Mouse (Mus musculus) heart, postnatal 0 days (tissue): ENCODE measurements around the gene Crygb. TPM values are rescaled to one million over a fixed set of nuclear protein-coding genes. Genes with fewer than 3 reads are reported as not detected.
"Not testable (repeated sequence)": the region's sequence is repeated elsewhere in the genome, so short reads cannot be mapped to it uniquely, and the experiment has no call there.

Experiments
- ATAC-seq: fragments of 200-750 bp; cut with Nextera tagmentation; 2 replicates; pipeline ENCODE4 v1.8.0; 2017; ENCODE audit warnings: low read depth, moderate number of reproducible peaks, moderate library complexity; ENCODE audit not compliant: insufficient read depth
- DNase-seq: peaks from one replicate; pipeline ENCODE4 v3.0.0-alpha.2; 2016; ENCODE audit warnings: low spot score
- H3K27ac ChIP-seq: fragments of 300-500 bp; sonication (generic); 2 replicates; pipeline ENCODE4 v1.5.1; 2014; ENCODE audit warnings: low read depth, mild to moderate bottlenecking
- H3K27me3 ChIP-seq: fragments of 300-500 bp; sonication (generic); 2 replicates; pipeline ENCODE4 v1.6.1; 2014; ENCODE audit warnings: low read length, mixed read lengths; ENCODE audit not compliant: control insufficient read depth, insufficient read depth
- H3K36me3 ChIP-seq: fragments of 300-500 bp; sonication (generic); replicated peaks from 2 replicates; pipeline ENCODE4 v1.6.1; 2014; ENCODE audit warnings: low read length, mixed read lengths; ENCODE audit not compliant: control insufficient read depth, insufficient read depth
- H3K4me1 ChIP-seq: fragments of 300-500 bp; sonication (generic); 2 replicates; pipeline ENCODE4 v1.6.1; 2014; ENCODE audit warnings: antibody characterized with exemption; ENCODE audit not compliant: control insufficient read depth, insufficient read depth
- H3K4me2 ChIP-seq: fragments of 300-500 bp; sonication (generic); 2 replicates; pipeline ENCODE4 v1.6.1; 2014; ENCODE audit warnings: low read depth, mild to moderate bottlenecking, low read length, moderate library complexity
- H3K4me3 ChIP-seq: fragments of 300-500 bp; sonication (generic); 2 replicates; pipeline ENCODE4 v1.5.1; 2014; ENCODE audit warnings: low read depth, low read length
- H3K9ac ChIP-seq: fragments of 300-500 bp; sonication (generic); replicated peaks from 2 replicates; pipeline ENCODE4 v1.6.1; 2014; ENCODE audit warnings: low read depth, low read length, mixed read lengths
- H3K9me3 ChIP-seq: fragments of 300-500 bp; sonication (generic); replicated peaks from 2 replicates; pipeline ENCODE4 v1.6.1; 2016; ENCODE audit warnings: low read length; ENCODE audit not compliant: control insufficient read depth
- CTCF ChIP-seq: IDR thresholded peaks from 2 replicates; pipeline ENCODE4 v1.5.1; 2016; ENCODE audit warnings: antibody characterized with exemption, control low read depth, low read depth
- EP300 ChIP-seq: IDR thresholded peaks from 2 replicates; pipeline ENCODE4 v1.6.1; 2016; ENCODE audit warnings: antibody characterized with exemption, low read depth
- WGBS: fragments of 180-500 bp; shearing (Covaris S2); extraction: QIAGEN DNeasy Blood & Tissue Kit; methylation state at CpG from one replicate; pipeline ENCODE4 v1.1.7; 2014; 5-methylcytosine and 5-hydroxymethylcytosine counted together
- polyA plus RNA-seq: library from polyadenylated mRNA; unstranded; fragments of >200 nt; fragmentation: Nextera tagmentation; extraction: Ambion mirVana; gene quantifications from 2 replicates; pipeline ENCODE4 v1.2.1, GENCODE M21; 2015
- total RNA-seq: library from RNA; depleted of rRNA; stranded (reverse); fragments of >200 nt; gene quantifications from 2 replicates; pipeline ENCODE4 v1.2.3, GENCODE M21; 2014; ENCODE audit warnings: low replicate concordance

Crygb gene
- total and polyA plus RNA-seq, 2 experiments from 2014 or later = 0.31 TPM; not detected in 1

- 84% methylated on average over 8 of the region's 8 CpGs for WGBS
- no peaks in the 10 kb centered on the region for H3K4me1 ChIP-seq
- no peak for TF ChIP-seq EP300
- no peak for TF ChIP-seq CTCF
- no peak within 1 kb of the TSS for H3K27ac ChIP-seq
- no peak for DNase-seq
- no peaks in the 10 kb centered on the region for H3K9me3 ChIP-seq
- no peak within 1 kb of the TSS for H3K4me3 ChIP-seq
- no peaks in the 10 kb centered on the region for H3K36me3 ChIP-seq
- ATAC-seq = no peak
- H3K9ac ChIP-seq = no peak within 1 kb of the TSS
- no peak within 1 kb of the TSS for H3K4me2 ChIP-seq
- no peaks in the 10 kb centered on the region for H3K27me3 ChIP-seq
Observed at GRCm38 (mm10) chr1:65063352-65063751, 18.7 kb downstream of the Crygb start, which contains the start of gene Crygd. TSS of gene Crygd (minus strand) at chr1:65063452.

- Histone ChIP-seq H3K36me3 (no peaks in the 10 kb centered on the region), H3K27me3 (no peaks in the 10 kb centered on the region), H3K9ac (no peak overlapping the region), H3K4me1 (no peaks in the 10 kb centered on the region), H3K27ac (no peak overlapping the region), H3K4me3 (no peak overlapping the region), H3K9me3 (no peaks in the 10 kb centered on the region), H3K4me2 (no peak overlapping the region)
- DNase-seq = no peak
- WGBS = 11% methylated on average over 2 of the region's 2 CpGs
- ATAC-seq = no peak
- no peak for TF ChIP-seq EP300
- TF ChIP-seq CTCF = no peak
Observed at GRCm38 (mm10) chr1:65052140-65052539, 29.9 kb downstream of the Crygb start.

GRCm38 (mm10) chr1:65051696-65052095 lies 30.4 kb downstream of the Crygb start:
- no peak for DNase-seq
- Histone ChIP-seq H3K4me1 (no peaks in the 10 kb centered on the region), H3K27ac (no peak overlapping the region), H3K4me2 (no peak overlapping the region), H3K27me3 (no peaks in the 10 kb centered on the region), H3K36me3 (no peaks in the 10 kb centered on the region), H3K9me3 (no peaks in the 10 kb centered on the region), H3K9ac (no peak overlapping the region), H3K4me3 (no peak overlapping the region)
- WGBS = 55% methylated on average over 7 of the region's 7 CpGs
- no peak for TF ChIP-seq CTCF
- TF ChIP-seq EP300 = no peak
- no peak for ATAC-seq

GRCm38 (mm10) chr1:65050952-65051351 lies 31.1 kb downstream of the Crygb start, which contains the start of gene Cryge:
TSS of gene Cryge (minus strand) at chr1:65051149.
- not testable (repeated sequence) for H3K4me1 ChIP-seq, DNase-seq, H3K27me3 ChIP-seq, H3K9me3 ChIP-seq, ATAC-seq, H3K27ac ChIP-seq, H3K9ac ChIP-seq, H3K4me2 ChIP-seq, H3K36me3 ChIP-seq, H3K4me3 ChIP-seq
- 77% methylated on average over 10 of the region's 12 CpGs for WGBS

GRCm38 (mm10) chr1:65048781-65049180 lies 33.3 kb downstream of the Crygb start:
- no peak for DNase-seq
- WGBS = 57% methylated on average over 12 of the region's 12 CpGs

GRCm38 (mm10) chr1:65046401-65047109 lies 35.5 kb downstream of the Crygb start:
- 26% methylated on average over 8 of the region's 8 CpGs for WGBS
- H3K4me3 ChIP-seq = no peak overlapping the region
- H3K27ac ChIP-seq = no peak overlapping the region
- no peaks in the 10 kb centered on the region for H3K27me3 ChIP-seq
- ATAC-seq (no peak), DNase-seq (peak; percentile 40)
- no peak for TF ChIP-seq EP300
- TF ChIP-seq CTCF = peak; percentile 70
- H3K9me3 ChIP-seq = no peaks in the 10 kb centered on the region
- no peaks in the 10 kb centered on the region for H3K36me3 ChIP-seq
- no peaks in the 10 kb centered on the region for H3K4me1 ChIP-seq
- H3K4me2 ChIP-seq = no peak overlapping the region
- no peak overlapping the region for H3K9ac ChIP-seq

More at GRCm38 (mm10) chr1:65048781-65049180, 33.3 kb downstream of the Crygb start:
- H3K4me3 ChIP-seq = no peak overlapping the region
- no peak overlapping the region for H3K4me2 ChIP-seq
- H3K27ac ChIP-seq = no peak overlapping the region
- TF ChIP-seq CTCF = no peak
- no peak for TF ChIP-seq EP300
- no peaks in the 10 kb centered on the region for H3K27me3 ChIP-seq
- no peaks in the 10 kb centered on the region for H3K9me3 ChIP-seq
- no peaks in the 10 kb centered on the region for H3K4me1 ChIP-seq
- ATAC-seq = no peak
- no peak overlapping the region for H3K9ac ChIP-seq
- H3K36me3 ChIP-seq = no peaks in the 10 kb centered on the region
